Mouse (Mus musculus) heart, postnatal 25 days (tissue): Measurements from ENCODE around the gene Map3k12. TPM values are rescaled to one million over a fixed set of nuclear protein-coding genes. Genes with fewer than 3 reads are reported as not detected.

Experiments used
- DNase-seq: peaks from one replicate; pipeline ENCODE4 v3.0.0; 2022; ENCODE audit warnings: low spot score
- intact Hi-C: fragments of 180-260 bp; cut with DNase I; formaldehyde crosslinking; loops from one replicate; pipeline ENCODE4 v1.15.1; 2025
- total RNA-seq, 2 experiments: library from RNA; stranded (reverse); gene quantifications; 2 replicates each; pipeline ENCODE4 v1.2.3; 2021

The Map3k12 gene
- total RNA-seq, 2 experiments from 2014 or later: 3.2 to 4.5 TPM

GRCm38 (mm10) chr15:102521480-102521879 is 4.6 kb upstream of the Map3k12 start:
- intact Hi-C loops: loop anchor here (5.0 kb wide), 1 partner anchor 144 kb away; no protein-coding TSS in a partner anchor
- no peak for DNase-seq

DNA sequence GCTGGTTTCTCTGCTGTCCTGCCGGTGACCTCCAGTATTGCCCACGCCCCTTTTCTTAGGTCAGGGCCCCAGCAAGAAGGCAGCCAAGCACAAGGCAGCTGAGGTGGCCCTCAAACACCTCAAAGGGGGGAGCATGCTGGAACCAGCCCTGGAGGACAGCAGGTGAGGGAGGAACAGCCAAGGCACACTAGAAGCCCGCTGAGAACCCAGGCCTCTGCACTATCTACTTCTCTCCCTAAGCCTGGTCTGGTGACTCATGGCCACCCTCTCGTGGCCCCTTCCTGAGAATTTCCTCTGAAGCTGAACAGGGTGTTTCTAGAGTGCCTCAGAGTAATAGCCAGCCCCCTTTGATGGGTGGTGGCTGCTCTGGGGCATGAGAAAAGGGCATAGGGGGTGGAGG is 3.6 kb upstream of the Map3k12 start:
- intact Hi-C loops: loop anchor here (5.0 kb wide), 1 partner anchor 143 kb away; no protein-coding TSS in a partner anchor
- DNase-seq: no peak

DNA sequence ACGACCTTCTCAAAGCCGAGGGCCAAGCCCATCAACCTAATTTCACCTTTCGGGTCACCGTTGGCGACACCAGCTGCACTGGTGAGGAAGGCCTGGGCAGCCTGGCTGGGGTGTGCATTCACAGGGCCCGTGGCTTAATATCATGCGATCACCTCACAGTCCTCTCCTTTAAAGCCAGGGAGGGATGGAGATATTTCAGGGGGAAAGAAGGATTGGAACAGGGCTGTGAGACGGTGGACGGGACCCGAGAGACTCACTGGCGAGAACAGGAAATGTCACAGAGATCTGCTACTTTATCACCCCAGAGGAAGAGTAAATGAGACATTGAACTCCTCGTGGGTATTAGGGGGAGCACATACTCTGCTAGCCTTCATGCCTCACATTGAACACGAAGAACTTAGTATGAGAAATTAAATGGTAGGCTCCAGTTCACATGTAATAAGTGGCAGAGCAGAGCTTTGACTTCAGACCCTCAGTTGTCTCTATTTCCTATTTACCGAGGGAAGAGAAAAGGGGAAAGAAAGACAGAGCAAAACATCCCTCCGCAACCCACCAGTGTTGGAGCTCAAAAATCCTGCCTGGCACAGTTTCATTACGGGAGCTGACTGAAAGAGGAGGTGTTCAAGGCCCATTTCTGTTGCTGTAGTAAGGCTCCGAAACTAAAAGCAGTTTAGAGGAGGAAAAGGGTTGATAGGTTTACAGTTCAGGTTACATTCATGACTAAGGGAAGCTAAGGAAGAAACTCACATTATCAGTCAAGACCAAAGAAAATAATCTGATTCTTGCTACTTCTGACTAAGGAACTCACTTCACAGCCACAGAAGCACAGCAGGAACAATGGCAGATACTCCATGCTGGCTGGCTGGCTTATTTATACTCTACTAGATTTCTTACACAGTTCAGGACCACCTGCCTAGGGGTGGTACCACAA is 2.6 kb upstream of the Map3k12 start:
- DNase-seq: no peak
- intact Hi-C loops: loop anchor here (2.0 to 5.0 kb wide), 2 partner anchors 49 to 142 kb away; partner anchors contain the start of gene Pcbp2

- intact Hi-C loops: loop anchor here (2.0 kb wide), 1 partner anchor 48 kb away; the partner anchor contains the start of gene Pcbp2
- DNase-seq: no peak
These were observed 2.0 kb upstream of the Map3k12 start for GRCm38 (mm10) chr15:102518859-102519201.

- intact Hi-C loops: loop anchor here (2.0 kb wide), 1 partner anchor 47 kb away; the partner anchor contains the start of gene Pcbp2
- DNase-seq: peak; percentile 100
These were observed 1.4 kb upstream of the Map3k12 start, which contains the start of gene Tarbp2 for GRCm38 (mm10) chr15:102517976-102518858. TSS of gene Tarbp2 (plus strand) at chr15:102518192.

DNA sequence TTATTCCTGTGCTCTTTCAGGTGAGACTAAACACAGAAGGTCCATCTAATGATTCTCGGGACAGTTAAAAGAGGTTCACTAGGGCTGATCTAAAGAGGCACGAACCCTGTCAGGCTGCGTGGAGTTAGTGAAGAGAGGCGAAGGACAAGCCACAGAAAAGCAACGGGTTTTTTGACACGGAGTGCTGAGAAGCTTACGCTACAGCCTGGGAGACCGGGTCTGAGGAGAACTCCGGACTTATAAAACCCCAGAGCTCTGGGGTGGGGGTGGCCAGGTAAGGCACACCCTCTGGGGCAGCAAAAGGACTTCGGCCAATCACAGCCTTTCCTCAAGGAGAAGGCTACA is 739 bp upstream of the Map3k12 start:
- intact Hi-C loops: no loop called here
- no peak for DNase-seq

DNA sequence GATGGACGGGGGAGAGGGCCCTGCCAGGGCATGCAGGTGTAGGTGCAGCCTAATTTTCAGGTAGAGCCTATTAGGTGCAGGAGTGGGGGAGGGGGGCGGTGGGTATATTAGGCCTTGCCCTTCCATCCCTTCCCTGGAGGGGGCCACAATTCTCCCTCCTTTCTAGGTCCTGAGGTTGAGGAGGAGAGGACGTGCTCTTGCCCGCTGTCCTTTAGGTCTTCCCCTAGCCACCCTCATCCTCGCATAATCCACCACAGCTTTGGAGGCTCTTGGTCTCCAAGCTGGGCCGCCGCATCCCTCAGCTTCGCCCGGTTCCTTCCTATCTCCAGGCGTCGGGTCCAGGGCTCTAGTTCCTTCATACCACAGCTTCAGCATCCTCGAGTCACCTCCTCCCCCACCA is 571 bp downstream of the Map3k12 start:
- DNase-seq: no peak
- intact Hi-C loops: no loop called here

GRCm38 (mm10) chr15:102515791-102516190 is 1.1 kb downstream of the Map3k12 start:
- intact Hi-C loops: no loop called here
- no peak for DNase-seq

DNA sequence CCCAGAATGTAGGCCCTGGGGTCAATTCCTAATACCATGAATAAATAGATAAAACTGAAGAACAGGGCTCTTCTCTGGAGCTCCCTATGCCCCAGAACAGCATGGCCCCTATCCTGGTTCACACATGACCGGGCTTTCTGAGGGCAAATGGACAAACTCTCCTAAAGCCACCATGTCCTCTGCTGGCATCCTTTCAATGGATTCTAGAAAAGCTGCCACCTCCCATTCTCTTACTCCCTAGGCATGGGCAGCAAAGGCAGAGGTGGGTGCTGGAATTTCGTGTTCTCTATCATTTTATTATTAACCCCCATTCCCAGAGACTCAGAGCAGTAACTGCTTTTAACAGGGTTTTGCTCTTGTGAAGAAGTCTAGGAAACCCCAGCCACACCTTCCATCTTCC is 1.6 kb downstream of the Map3k12 start:
- intact Hi-C loops: no loop called here
- no peak for DNase-seq

GRCm38 (mm10) chr15:102513004-102513403 is 3.9 kb downstream of the Map3k12 start:
- DNase-seq: no peak
- intact Hi-C loops: no loop called here

- DNase-seq: no peak
- intact Hi-C loops: no loop called here
These were observed 4.4 kb downstream of the Map3k12 start for GRCm38 (mm10) chr15:102512471-102512870.

GRCm38 (mm10) chr15:102512010-102512409 is 4.9 kb downstream of the Map3k12 start:
- no peak for DNase-seq
- intact Hi-C loops: no loop called here

DNA sequence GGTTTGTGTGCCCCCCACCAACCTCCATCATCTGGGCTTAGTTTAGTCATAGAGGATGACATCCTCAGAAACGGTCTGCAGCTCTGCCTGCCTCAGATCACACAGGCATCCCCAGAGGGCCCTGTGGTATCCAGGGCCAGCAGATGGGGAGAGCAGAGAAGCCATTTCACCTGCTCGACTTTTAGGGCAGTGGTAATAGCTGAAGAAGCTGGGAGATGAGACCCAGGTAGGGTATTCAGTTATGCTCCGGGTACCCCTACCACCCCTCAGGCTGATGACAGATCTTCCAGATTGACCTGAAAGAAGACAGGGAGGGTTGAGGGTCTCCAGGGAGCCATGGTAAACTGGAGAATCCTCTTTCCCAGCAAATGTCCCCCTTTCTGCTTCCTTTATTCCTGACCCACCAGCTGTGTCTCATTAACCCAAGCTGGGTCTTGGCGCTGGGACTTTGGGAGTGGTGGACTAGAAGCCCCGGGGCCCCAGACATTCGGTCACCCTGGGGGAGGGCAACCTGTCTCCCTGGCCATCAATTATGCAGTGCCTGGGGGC is 5.5 kb downstream of the Map3k12 start:
- no peak for DNase-seq
- intact Hi-C loops: no loop called here

DNA sequence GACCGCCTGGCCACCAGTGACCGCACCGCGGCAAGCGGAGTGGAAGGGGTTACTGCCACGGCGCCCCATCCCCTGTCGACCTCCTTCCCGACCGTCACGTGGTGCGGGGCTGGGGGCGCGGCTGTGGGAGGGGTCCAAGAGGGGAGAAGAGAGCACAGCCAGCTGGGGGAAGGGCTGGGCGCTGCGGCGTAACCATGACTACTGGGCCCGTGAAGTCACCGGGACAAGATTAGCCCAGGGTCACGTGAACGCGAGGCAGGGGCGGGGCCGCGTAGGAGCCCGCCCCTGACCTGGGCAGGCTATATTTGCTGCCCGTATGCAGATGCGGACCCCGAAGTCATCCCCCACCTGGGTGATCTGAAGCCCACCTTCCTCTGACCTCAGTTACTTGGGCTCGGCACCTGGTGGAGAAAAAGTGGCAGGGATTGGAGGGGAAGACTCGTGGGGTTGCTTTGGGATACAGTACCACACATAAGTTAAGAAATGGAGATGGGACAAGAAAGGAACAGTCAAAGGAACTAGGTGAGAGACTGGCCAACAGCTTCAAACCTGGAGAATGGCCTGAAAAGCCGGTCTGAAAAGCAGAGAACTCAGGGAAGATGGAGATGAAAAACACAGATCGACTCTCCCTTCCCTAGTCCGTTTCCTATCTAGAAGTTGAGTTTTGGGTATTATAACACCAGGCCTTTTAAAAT is 6.1 kb downstream of the Map3k12 start:
- peak; percentile 70 for DNase-seq
- intact Hi-C loops: no loop called here

- DNase-seq: no peak
- intact Hi-C loops: no loop called here
These were observed 6.8 kb downstream of the Map3k12 start for GRCm38 (mm10) chr15:102510110-102510509.

GRCm38 (mm10) chr15:102508336-102508735 is 8.5 kb downstream of the Map3k12 start:
- DNase-seq: no peak
- intact Hi-C loops: no loop called here

DNA sequence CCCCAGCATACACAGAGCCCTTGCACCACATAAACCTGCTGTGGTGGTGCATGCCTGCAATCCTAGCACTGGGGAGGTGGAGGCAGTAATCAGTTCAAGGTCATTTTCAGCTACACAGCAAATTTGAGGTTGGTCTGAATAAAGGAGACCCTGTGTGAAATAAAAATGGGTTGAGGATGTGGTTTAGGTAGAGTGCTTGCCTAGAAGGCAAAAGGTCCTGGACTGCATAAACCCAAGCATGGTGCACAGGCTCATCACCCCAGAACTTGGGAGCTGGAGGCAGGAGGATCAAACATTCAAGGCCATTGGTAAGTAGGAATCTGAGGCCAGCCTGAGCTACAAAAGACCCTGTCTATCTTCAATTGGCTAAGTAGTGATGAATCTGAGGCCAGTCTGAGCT is 9.3 kb downstream of the Map3k12 start:
- intact Hi-C loops: no loop called here
- DNase-seq: no peak

DNA sequence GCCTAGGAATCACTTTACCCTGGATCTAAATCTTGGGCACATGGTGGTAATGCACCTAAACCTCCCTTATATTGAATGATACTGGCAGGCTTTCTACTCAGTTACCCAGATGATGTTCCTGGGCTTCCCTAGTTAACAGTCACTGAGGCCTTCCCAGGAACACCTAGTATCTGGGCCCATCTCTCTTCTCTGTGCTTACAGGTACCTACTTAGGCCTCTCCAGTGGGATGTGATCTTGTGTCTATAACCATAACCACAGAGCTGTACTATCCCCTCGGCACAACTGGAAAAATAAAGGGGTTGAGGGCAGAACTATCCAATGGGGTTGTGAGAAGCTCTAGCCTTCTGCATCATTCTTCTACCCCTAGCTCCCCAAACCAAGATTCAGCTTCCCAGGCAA is 10.0 kb downstream of the Map3k12 start:
- DNase-seq: no peak

DNA sequence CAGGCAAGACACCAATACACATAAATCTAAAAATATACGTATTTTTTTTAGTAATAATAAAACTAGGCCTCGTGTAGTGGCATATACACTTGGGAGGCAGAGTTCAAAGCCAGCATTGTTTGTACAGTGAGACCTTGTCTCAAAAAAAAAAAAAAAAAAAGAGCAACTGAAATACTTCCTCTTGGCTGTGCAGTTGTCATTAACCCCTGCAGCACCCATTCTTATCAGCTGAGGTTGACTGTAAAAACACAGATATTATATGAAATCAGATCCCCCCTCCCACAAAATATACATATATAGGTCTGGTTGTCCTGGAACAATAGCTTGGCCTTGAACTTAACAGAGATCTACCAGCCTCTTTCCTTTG is 10.4 kb downstream of the Map3k12 start:
- intact Hi-C loops: no loop called here
- no peak for DNase-seq

More for the DNA sequence above, 10.0 kb downstream of the Map3k12 start:
- intact Hi-C loops: no loop called here
